Mouse (Mus musculus): ENCODE measurements around the gene 2300002M23Rik. TPM values are rescaled to one million over a fixed set of nuclear protein-coding genes. Genes with fewer than 3 reads are reported as not detected.

2300002M23Rik gene
- polyA plus RNA-seq, 1 experiment, result not detected

DNA sequence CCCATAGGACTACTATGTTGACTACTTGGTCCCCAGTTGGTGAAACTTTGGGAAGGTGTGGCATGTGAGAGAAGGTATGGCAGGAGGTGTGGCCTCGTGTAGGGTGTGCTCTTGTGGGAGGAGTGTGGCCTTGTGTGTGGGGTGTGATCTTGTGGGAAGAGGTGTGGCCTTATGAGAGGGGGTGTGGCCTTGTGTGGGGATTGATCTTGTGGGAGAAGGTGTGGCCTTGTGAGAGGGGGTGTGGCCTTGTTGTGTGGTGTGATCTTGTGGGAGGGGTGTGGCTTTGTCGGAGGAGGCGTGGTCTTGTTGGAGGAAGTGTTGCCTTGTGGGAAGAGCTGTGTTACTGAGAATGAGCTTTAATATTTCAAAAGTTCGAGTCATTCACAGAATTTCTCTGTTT lies 49.9 kb downstream of the 2300002M23Rik start:
- 89% methylated on average over 4 of the region's 4 CpGs for WGBS
- H3K4me3 ChIP-seq (ENCODE audit: insufficient read depth, low read depth, low read length), result no peak overlapping the region
- TF ChIP-seq POLR2A (IDR thresholded peaks at IDR 0.05; ENCODE audit: insufficient read depth, low read depth, low read length) (no peak), CTCF (IDR thresholded peaks at IDR 0.05; ENCODE audit: insufficient read depth, low read depth, low read length) (no peak)
- no peaks in the 10 kb centered on the region for H3K4me1 ChIP-seq (ENCODE audit: control insufficient read depth, insufficient read depth, low read length)
- no peak overlapping the region for H3K27ac ChIP-seq (ENCODE audit: insufficient read depth, low read depth, low read length)

Other genes with a start within 250 kb of the 2300002M23Rik start
- gene H2-Q1, start 247.0 kb upstream of the 2300002M23Rik start, polyA plus RNA-seq (2012; ENCODE audit: insufficient read depth, insufficient read length, low replicate concordance, missing spikeins), result not detected in 2 replicates
- gene H2-Q2, start 225.2 kb upstream of the 2300002M23Rik start, polyA plus RNA-seq (2012; ENCODE audit: insufficient read depth, insufficient read length, low replicate concordance, missing spikeins), result not detected in 2 replicates
- not detected in 2 replicates for gene H2-Q4, start 187.8 kb upstream of the 2300002M23Rik start, polyA plus RNA-seq (2012; ENCODE audit: insufficient read depth, insufficient read length, low replicate concordance, missing spikeins)
- gene H2-Q6, start 142.6 kb upstream of the 2300002M23Rik start, polyA plus RNA-seq (2012; ENCODE audit: insufficient read depth, insufficient read length, low replicate concordance, missing spikeins), result not detected in 2 replicates
- not detected in 2 replicates for gene H2-Q7, start 128.3 kb upstream of the 2300002M23Rik start, polyA plus RNA-seq (2012; ENCODE audit: insufficient read depth, insufficient read length, low replicate concordance, missing spikeins)
- gene H2-Q10, start 97.4 kb upstream of the 2300002M23Rik start, polyA plus RNA-seq (2012; ENCODE audit: insufficient read depth, insufficient read length, low replicate concordance, missing spikeins), result not detected in 2 replicates
- not detected in 2 replicates for gene Pou5f1, start 61.4 kb upstream of the 2300002M23Rik start, polyA plus RNA-seq (2012; ENCODE audit: insufficient read depth, insufficient read length, low replicate concordance, missing spikeins)
- not detected in 2 replicates for gene Tcf19, start 50.6 kb upstream of the 2300002M23Rik start, polyA plus RNA-seq (2012; ENCODE audit: insufficient read depth, insufficient read length, low replicate concordance, missing spikeins)
- gene Cchcr1, start 50.4 kb upstream of the 2300002M23Rik start, polyA plus RNA-seq (2012; ENCODE audit: insufficient read depth, insufficient read length, low replicate concordance, missing spikeins), result not detected in 2 replicates
- gene Psors1c2, start 34.2 kb upstream of the 2300002M23Rik start, polyA plus RNA-seq (2012; ENCODE audit: insufficient read depth, insufficient read length, low replicate concordance, missing spikeins), result not detected in 2 replicates
- gene Cdsn, start 15.3 kb upstream of the 2300002M23Rik start, polyA plus RNA-seq (2012; ENCODE audit: insufficient read depth, insufficient read length, low replicate concordance, missing spikeins), result not detected in 2 replicates
- not detected in 2 replicates for gene Sfta2, start 34.1 kb downstream of the 2300002M23Rik start, polyA plus RNA-seq (2012; ENCODE audit: insufficient read depth, insufficient read length, low replicate concordance, missing spikeins)
- gene Gm9573, start 59.2 kb downstream of the 2300002M23Rik start, polyA plus RNA-seq (2012; ENCODE audit: insufficient read depth, insufficient read length, low replicate concordance, missing spikeins), result not detected in 2 replicates
- gene Mucl3, start 76.2 kb downstream of the 2300002M23Rik start, polyA plus RNA-seq (2012; ENCODE audit: insufficient read depth, insufficient read length, low replicate concordance, missing spikeins), result not detected in 2 replicates
- not detected in 2 replicates for gene Vars2, start 100.1 kb downstream of the 2300002M23Rik start, polyA plus RNA-seq (2012; ENCODE audit: insufficient read depth, insufficient read length, low replicate concordance, missing spikeins)
- gene Gtf2h4, start 106.3 kb downstream of the 2300002M23Rik start, polyA plus RNA-seq (2012; ENCODE audit: insufficient read depth, insufficient read length, low replicate concordance, missing spikeins), result not detected in 2 replicates
- not detected in 2 replicates for gene Ddr1, start 137.2 kb downstream of the 2300002M23Rik start, polyA plus RNA-seq (2012; ENCODE audit: insufficient read depth, insufficient read length, low replicate concordance, missing spikeins)

Data from olfactory bulb, adult 2 months (tissue).